Mouse (Mus musculus) adrenal gland, postnatal 36 days (tissue): ENCODE measurements at regions not wholly inside any gene's neighbourhood (a gene's known extent, or its start where the extent isn't known, plus 50 kb on each side); places are given as distances from the start of the nearest gene placed in this dataset.

ENCODE experiments used
- DNase-seq, 2 experiments: peaks; one replicate each; pipeline ENCODE4 v3.0.0; 2021; ENCODE audit warnings: mixed read lengths in 1 of 2

- DNase-seq: no peak
These were observed 86.9 kb upstream of the Ins1 start for GRCm38 (mm10) chr19:52177088-52177791.

GRCm38 (mm10) chr19:52193813-52194212 is 70.3 kb upstream of the Ins1 start:
- peak in 1 of 2 experiments; percentile 6 for DNase-seq

- no peak for DNase-seq
These were observed 64.4 kb upstream of the Ins1 start for GRCm38 (mm10) chr19:52199545-52200284.

- DNase-seq: no peak
These were observed 56.4 kb upstream of the Ins1 start for GRCm38 (mm10) chr19:52207725-52208124.
